Mouse (Mus musculus) heart, adult 2 months (tissue): ENCODE results near the gene Zc3h12d.

Source experiments
- CTCF ChIP-seq: fragments of 200-600 bp; IDR thresholded peaks from 2 replicates; pipeline ENCODE4 v1.8.1; 2022; ENCODE audit warnings: antibody characterized with exemption, mild to moderate bottlenecking, moderate library complexity
- POLR2A ChIP-seq: fragments of 200-500 bp; IDR thresholded peaks from 2 replicates; pipeline ENCODE4 v1.6.1; 2011; ENCODE audit warnings: mild to moderate bottlenecking, low read depth, low read length, control low read depth; ENCODE audit not compliant: insufficient read depth

DNA sequence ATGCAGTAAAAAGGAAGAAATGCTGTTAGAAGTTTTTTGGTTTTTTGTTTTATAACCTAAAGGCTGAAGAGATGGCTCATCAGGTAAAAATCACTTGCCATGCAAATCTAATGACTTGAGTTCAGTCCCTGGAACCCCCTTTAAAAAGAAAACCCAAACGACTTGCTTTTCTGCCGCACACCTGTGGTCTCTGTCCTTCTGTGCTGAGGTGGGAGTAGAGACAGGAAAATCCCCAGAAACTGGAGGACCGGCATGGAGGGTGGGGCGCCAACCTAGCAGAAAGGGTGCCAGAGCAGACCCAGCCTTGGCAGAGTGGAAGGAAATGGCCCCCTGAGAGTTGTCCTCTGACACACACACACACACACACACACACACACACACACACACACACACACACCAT lies 13.6 kb upstream of the Zc3h12d start:
- TF ChIP-seq POLR2A: no peak
- TF ChIP-seq CTCF: no peak
